Mouse (Mus musculus) forebrain, postnatal 0 days (tissue): ENCODE data around the gene Olfr521. TPM values are rescaled to one million over a fixed set of nuclear protein-coding genes. Genes with fewer than 3 reads are reported as not detected.

Source experiments
- ATAC-seq: fragments of 200-750 bp; cut with Nextera tagmentation; 2 replicates; pipeline ENCODE4 v1.8.0; 2017; ENCODE audit warnings: mild to moderate bottlenecking, moderate library complexity
- DNase-seq: peaks from one replicate; pipeline ENCODE4 v3.0.0-alpha.2; 2015
- H3K27ac ChIP-seq: fragments of 300-500 bp; sonication (generic); 2 replicates; pipeline ENCODE4 v1.5.1; 2014; ENCODE audit warnings: low read depth, mild to moderate bottlenecking, antibody characterized with exemption, low read length, moderate library complexity, mixed read lengths
- H3K27me3 ChIP-seq: fragments of 300-500 bp; sonication (generic); 2 replicates; pipeline ENCODE4 v1.6.1; 2014; ENCODE audit warnings: mild to moderate bottlenecking, low read length, mixed read lengths; ENCODE audit not compliant: insufficient read depth
- H3K36me3 ChIP-seq: fragments of 300-500 bp; sonication (generic); 2 replicates; pipeline ENCODE4 v1.6.1; 2014; ENCODE audit warnings: mild to moderate bottlenecking, moderate library complexity; ENCODE audit not compliant: insufficient read depth
- H3K4me1 ChIP-seq: fragments of 300-500 bp; sonication (generic); 2 replicates; pipeline ENCODE4 v1.6.1; 2014; ENCODE audit warnings: antibody characterized with exemption; ENCODE audit not compliant: insufficient read depth
- H3K4me2 ChIP-seq: fragments of 300-500 bp; sonication (generic); 2 replicates; pipeline ENCODE4 v1.6.1; 2014; ENCODE audit warnings: low read depth, mild to moderate bottlenecking, moderate library complexity
- H3K4me3 ChIP-seq: fragments of 300-500 bp; sonication (generic); 2 replicates; pipeline ENCODE4 v1.5.1; 2014; ENCODE audit warnings: low read depth, low read length, mixed read lengths
- H3K9ac ChIP-seq: fragments of 300-500 bp; sonication (generic); 2 replicates; pipeline ENCODE4 v1.6.1; 2014; ENCODE audit warnings: mild to moderate bottlenecking
- H3K9me3 ChIP-seq: fragments of 300-500 bp; sonication (generic); 2 replicates; pipeline ENCODE4 v1.6.1; 2016; ENCODE audit warnings: low read length
- CTCF ChIP-seq: sonication (generic); IDR thresholded peaks from 2 replicates; pipeline ENCODE4 v1.5.1; 2016; ENCODE audit warnings: antibody characterized with exemption, control low read depth, low read depth
- WGBS: fragments of 180-500 bp; shearing (Covaris S2); extraction: QIAGEN DNeasy Blood & Tissue Kit; methylation state at CpG from one replicate; pipeline ENCODE4 v1.1.7; 2014; 5-methylcytosine and 5-hydroxymethylcytosine counted together
- polyA plus RNA-seq: library from polyadenylated mRNA; unstranded; fragments of >200 nt; fragmentation: Nextera tagmentation; extraction: Ambion mirVana; gene quantifications from 2 replicates; pipeline ENCODE4 v1.2.1, GENCODE M21; 2015
- total RNA-seq: library from RNA; depleted of rRNA; stranded (reverse); fragments of >200 nt; gene quantifications from 2 replicates; pipeline ENCODE4 v1.2.3, GENCODE M21; 2014

Gene Olfr521
- total and polyA plus RNA-seq, 2 experiments from 2014 or later = not detected

DNA sequence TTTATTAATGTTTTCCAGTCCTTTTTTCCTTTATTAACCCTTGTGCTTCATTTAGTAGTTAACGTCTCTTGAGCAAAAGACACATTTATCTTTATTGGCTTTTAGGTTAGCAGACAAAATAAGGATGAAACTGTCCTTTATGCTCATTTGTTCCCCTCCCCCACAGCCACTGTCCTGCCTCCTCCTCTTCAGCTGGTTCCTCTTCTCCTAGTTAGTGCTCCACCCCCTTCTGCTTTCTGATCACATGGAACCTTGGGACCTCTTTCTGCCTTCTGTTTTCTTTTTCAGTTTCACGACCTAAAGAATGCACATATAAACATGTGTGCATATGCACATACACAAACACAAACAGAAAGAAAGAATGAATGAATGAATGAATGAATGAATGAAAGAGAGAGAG lies 18.6 kb downstream of the Olfr521 start:
- Histone ChIP-seq H3K27ac (no peak overlapping the region), H3K4me3 (no peak overlapping the region), H3K36me3 (no peaks in the 10 kb centered on the region), H3K9ac (no peak overlapping the region), H3K27me3 (no peaks in the 10 kb centered on the region; the same call in 1 of the 2 replicates), H3K4me2 (no peak overlapping the region), H3K4me1 (no peaks in the 10 kb centered on the region), H3K9me3 (no peaks in the 10 kb centered on the region)
- TF ChIP-seq CTCF = no peak
- DNase-seq (no peak), ATAC-seq (no peak)
- 79% methylated on average over 2 of the region's 2 CpGs for WGBS

DNA sequence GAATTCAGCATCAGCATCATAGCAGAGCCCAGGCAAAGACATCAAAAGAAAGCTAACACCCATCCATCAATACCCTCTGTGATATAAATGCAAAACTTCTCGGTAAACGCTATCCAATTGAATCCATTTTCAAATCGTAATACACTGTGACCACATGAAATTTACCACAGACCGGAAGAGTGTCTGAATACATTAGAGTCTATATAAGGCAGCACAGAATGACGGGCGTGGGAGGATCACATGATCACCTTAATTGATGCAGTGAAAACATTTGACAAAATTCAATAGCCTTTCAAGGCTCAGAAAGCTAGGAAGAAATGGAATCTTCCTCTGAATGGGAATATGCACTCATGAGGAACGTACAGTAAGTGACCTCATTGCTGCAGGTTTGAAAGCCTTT lies 20.1 kb downstream of the Olfr521 start:
- WGBS = 65% methylated on average over 7 of the region's 7 CpGs

DNA sequence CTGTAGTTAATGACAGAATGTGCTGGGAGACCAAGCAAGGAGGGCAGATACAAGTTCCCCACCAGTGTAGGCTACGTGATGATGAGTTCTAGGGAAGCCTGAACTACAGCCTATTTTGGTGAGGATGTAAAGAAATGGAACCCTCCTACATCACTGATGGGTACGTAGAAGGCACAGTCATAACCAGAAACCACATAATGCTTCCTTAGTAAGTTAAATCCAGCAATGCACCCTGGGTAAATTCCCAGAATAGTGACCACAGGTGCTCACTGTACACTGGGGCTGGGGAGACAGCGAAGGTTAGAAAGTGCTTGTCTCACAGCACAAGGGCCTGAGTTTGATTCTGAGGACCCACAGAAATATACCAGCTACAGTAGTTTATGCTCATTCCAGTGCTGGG lies 22.2 kb downstream of the Olfr521 start:
- Histone ChIP-seq H3K9ac (no peak overlapping the region), H3K36me3 (no peaks in the 10 kb centered on the region), H3K4me1 (no peaks in the 10 kb centered on the region), H3K4me2 (no peak overlapping the region), H3K4me3 (no peak overlapping the region), H3K27ac (no peak overlapping the region), H3K9me3 (no peaks in the 10 kb centered on the region), H3K27me3 (no peaks in the 10 kb centered on the region; the same call in 1 of the 2 replicates)
- ATAC-seq (no peak), DNase-seq (no peak)
- WGBS = 90% methylated on average over 3 of the region's 3 CpGs
- TF ChIP-seq CTCF = no peak

More for the DNA sequence above, 20.1 kb downstream of the Olfr521 start:
- no peak for TF ChIP-seq CTCF
- ATAC-seq (no peak), DNase-seq (no peak)
- no peak overlapping the region for H3K27ac ChIP-seq
- no peaks in the 10 kb centered on the region for H3K9me3 ChIP-seq
- H3K4me3 ChIP-seq = no peak overlapping the region
- H3K4me2 ChIP-seq = no peak overlapping the region
- H3K9ac ChIP-seq = no peak overlapping the region
- H3K27me3 ChIP-seq = no peaks in the 10 kb centered on the region; the same call in 1 of the 2 replicates
- no peaks in the 10 kb centered on the region for H3K36me3 ChIP-seq
- H3K4me1 ChIP-seq = no peaks in the 10 kb centered on the region

DNA sequence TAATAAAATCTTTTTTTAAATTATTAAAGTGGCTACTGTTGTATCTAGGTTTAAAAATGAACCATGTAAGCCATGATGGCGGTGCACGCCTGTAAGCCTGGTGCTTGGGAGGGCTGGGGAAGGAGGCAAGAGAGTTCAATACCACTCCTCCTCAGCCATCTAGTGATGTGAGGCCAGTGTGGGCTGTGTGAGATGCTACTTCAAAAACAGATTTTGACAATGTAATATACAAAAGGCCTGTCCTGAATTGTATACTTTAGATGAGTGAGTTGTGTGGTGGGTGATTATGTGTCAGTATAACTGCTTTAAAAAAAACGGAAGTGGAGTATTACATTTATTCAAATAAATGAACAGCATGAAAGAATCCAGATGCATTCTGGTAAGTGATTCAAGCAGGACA lies 23.5 kb downstream of the Olfr521 start:
- Histone ChIP-seq H3K9ac (no peak overlapping the region), H3K4me1 (no peaks in the 10 kb centered on the region), H3K4me3 (no peak overlapping the region), H3K9me3 (no peaks in the 10 kb centered on the region), H3K27me3 (no peaks in the 10 kb centered on the region), H3K27ac (no peak overlapping the region), H3K4me2 (no peak overlapping the region), H3K36me3 (no peaks in the 10 kb centered on the region)
- TF ChIP-seq CTCF = no peak
- 71% methylated on average over 3 of the region's 3 CpGs for WGBS
- DNase-seq (no peak), ATAC-seq (no peak)

DNA sequence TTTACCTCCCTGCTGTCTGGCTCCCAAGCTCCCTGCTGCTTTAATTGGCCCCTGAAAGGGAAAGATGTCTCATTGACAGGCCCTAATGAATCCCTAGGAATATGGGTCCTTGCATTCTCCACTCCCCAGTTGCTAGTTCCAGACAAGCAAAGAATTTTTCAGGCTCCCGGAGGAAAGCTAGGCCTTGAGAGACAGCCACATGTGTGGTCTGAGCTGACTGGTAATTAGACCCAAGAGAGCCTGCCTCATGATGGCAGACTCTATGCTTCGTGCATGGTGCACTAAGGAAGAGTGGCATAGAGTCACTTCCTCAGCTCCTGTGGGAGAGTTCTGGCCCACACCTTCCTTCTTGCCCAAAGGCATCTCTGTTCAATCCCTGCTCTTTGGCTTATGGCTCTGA lies 24.6 kb downstream of the Olfr521 start:
- WGBS = 30% methylated on average over 2 of the region's 2 CpGs
- no peak for TF ChIP-seq CTCF

DNA sequence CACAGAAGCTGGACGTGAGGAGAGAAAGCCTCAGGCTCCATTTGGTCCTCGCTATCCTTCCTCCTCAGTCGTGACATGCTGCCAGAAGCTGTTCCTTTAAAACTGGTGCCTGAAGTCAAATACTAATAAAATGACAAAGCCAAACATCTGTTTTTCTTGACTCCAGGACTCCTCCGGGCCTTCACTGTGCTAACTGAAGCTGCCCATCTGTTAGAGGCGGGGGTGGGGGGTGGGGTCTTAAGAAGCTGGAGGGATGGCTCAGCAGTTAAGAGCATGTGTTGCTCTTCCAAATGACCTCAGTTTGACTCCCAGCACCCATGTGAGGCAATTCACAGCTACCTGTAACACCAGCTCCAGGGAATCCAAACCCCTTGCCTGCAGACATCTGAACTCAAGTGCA lies 25.3 kb downstream of the Olfr521 start:
- H3K4me1 ChIP-seq = no peaks in the 10 kb centered on the region
- no peak overlapping the region for H3K4me2 ChIP-seq
- H3K27ac ChIP-seq = no peak overlapping the region
- ATAC-seq = no peak
- no peaks in the 10 kb centered on the region for H3K9me3 ChIP-seq
- no peak for TF ChIP-seq CTCF
- H3K4me3 ChIP-seq = no peak overlapping the region
- 77% methylated on average over 5 of the region's 5 CpGs for WGBS
- H3K36me3 ChIP-seq = no peaks in the 10 kb centered on the region
- no peak for DNase-seq
- no peaks in the 10 kb centered on the region for H3K27me3 ChIP-seq
- H3K9ac ChIP-seq = no peak overlapping the region

More for the DNA sequence above, 24.6 kb downstream of the Olfr521 start:
- H3K9me3 ChIP-seq = no peaks in the 10 kb centered on the region
- H3K4me2 ChIP-seq = no peak overlapping the region
- no peaks in the 10 kb centered on the region for H3K4me1 ChIP-seq
- H3K36me3 ChIP-seq = no peaks in the 10 kb centered on the region
- DNase-seq (no peak), ATAC-seq (no peak)
- no peaks in the 10 kb centered on the region for H3K27me3 ChIP-seq
- H3K9ac ChIP-seq = no peak overlapping the region
- no peak overlapping the region for H3K27ac ChIP-seq
- H3K4me3 ChIP-seq = no peak overlapping the region

DNA sequence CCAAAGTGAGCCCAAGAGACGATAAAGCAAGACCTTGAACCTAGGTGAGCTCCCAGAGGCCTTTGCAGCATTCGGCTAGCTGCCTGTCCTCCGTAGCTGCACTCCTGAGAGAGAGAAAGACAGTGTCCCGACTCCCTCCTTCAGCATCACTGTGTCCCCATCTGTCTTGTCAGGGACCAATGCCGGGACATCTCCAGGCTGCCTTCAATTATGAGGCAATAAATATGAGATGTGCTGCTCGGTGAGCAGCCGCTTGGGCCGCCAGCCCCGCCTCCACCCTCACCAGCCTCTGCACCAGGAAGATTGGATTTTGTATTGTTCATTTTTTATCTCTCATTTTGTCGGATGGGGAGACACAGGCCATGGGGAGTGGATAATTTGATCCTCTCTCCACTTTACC lies 27.5 kb downstream of the Olfr521 start:
- H3K27ac ChIP-seq = no peak overlapping the region
- no peaks in the 10 kb centered on the region for H3K9me3 ChIP-seq
- DNase-seq (no peak), ATAC-seq (no peak)
- no peaks in the 10 kb centered on the region for H3K27me3 ChIP-seq
- no peaks in the 10 kb centered on the region for H3K4me1 ChIP-seq
- no peak overlapping the region for H3K4me2 ChIP-seq
- H3K4me3 ChIP-seq = no peak overlapping the region
- no peak overlapping the region for H3K9ac ChIP-seq
- WGBS = 81% methylated on average over 10 of the region's 10 CpGs
- TF ChIP-seq CTCF = no peak
- no peaks in the 10 kb centered on the region for H3K36me3 ChIP-seq

DNA sequence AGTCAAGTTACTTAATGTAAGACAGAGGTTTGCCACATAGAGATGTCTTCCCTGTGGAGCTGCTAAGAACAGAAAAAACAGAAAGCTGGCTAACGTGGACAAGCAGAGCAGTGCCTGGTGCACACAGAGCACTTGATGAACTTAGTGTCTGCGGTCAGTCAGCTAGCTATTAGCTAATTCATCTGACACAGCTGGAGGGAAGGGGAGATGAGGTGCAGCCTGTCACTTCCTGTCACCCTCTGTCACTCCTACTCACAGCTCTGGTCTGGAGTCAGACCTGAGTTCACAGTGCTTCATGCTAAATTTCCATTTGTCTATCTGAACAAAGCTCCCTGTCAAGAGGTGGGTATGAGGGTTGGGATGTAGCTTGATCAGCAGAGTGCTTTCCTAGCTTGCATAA lies 30.8 kb downstream of the Olfr521 start:
- ATAC-seq (no peak), DNase-seq (no peak)
- Histone ChIP-seq H3K4me2 (no peak overlapping the region), H3K9ac (no peak overlapping the region), H3K4me3 (no peak overlapping the region), H3K27ac (no peak overlapping the region), H3K4me1 (no peaks in the 10 kb centered on the region), H3K27me3 (peaks cover 4% of the 10 kb centered on the region; the same call in 1 of the 2 replicates), H3K9me3 (no peaks in the 10 kb centered on the region), H3K36me3 (no peaks in the 10 kb centered on the region)
- TF ChIP-seq CTCF = no peak
- 61% methylated on average over 2 of the region's 2 CpGs for WGBS
